Mouse (Mus musculus) liver, embryonic 14.5 days (tissue): ENCODE data around the gene Lta.

Experiments
- CTCF ChIP-seq: IDR thresholded peaks from 2 replicates; pipeline ENCODE4 v1.5.1; 2016; ENCODE audit warnings: antibody characterized with exemption, low read depth, control low read depth
- EP300 ChIP-seq: IDR thresholded peaks from 2 replicates; pipeline ENCODE4 v1.6.1; 2016; ENCODE audit warnings: antibody characterized with exemption, low read depth

- TF ChIP-seq CTCF = no peak
- TF ChIP-seq EP300 = no peak
Observed at GRCm38 (mm10) chr17:35209785-35210535, 4.8 kb upstream of the Lta start.
